Mouse (Mus musculus): ENCODE results near the gene Prkacb. TPM values are rescaled to one million over a fixed set of nuclear protein-coding genes. Genes with fewer than 3 reads are reported as not detected.

The Prkacb gene
- polyA plus RNA-seq, 1 experiment = 41.7 TPM

DNA sequence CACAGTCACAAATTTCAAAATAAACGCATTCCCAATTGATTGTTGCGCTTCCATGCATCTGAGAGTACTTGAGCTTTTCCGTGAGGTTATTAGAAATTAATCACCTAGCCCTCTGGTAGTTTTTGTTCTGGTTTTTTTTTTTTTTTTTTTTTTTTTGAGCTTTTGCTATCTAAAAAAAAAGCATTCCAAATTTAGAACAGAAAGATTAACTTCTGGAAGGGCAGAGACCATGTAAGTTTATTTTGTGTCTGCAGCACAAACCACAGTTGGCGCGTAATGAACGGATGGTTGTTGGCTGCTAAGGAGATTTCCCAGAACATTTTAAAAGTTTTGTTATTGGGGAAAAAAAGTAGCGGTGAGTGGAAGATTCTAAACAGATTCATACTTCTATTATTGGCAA is 834 bp upstream of the Prkacb start:
- Histone ChIP-seq H3K4me3 (ENCODE audit: low read depth, low read length) (0 out of 2 replicates have a peak overlapping the region, but pooled peaks have one; percentile 93), H3K27ac (ENCODE audit: insufficient read depth, low read length) (no peak overlapping the region)

DNA sequence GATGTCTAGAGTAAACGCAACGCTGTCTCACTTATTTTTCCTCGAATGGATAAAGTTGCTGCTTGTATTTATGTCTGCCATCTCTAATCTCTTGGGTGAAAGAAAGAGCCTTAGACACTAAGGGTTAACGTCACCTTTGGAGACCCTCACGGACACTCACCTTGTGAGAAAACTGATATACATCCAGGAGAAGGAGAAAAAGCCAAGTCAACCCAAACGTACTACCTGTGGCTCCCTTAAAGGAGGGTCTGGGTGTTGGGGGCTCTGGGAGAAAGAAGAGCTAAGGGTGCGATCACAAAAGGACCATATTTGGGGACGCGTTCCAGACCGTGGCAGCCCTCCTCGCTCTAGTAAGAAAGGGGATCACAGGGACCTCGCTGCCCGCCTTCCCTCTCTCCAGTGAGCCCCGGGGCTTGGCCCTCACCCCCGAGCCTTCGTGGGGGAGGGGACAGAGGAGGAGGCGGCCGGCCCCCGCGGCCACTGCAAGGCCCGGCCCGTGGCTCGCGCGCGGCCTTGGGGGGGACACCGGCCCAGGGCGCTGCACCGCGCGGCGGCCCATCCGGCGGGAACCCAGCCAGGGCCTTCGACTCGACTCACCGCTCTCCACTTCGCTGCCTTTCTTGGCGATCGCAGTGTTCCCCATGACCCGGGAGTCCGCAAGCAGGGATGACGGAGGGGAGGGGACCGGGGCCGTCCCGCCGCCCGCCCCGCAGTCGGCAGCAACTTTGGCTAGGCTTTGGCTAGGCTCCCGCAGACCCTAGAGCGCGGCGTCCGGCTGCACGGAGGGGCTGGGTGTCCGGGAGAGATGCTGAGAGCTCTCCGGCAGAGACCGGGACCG is 530 bp downstream of the Prkacb start:
- Histone ChIP-seq H3K9me3 (replicated peaks; ENCODE audit: control insufficient read depth, insufficient read depth, low read length, poor library complexity, severe bottlenecking) (no peaks in the 10 kb centered on the region), H3K4me1 (ENCODE audit: control insufficient read depth, insufficient read depth, low read length) (no peaks in the 10 kb centered on the region), H3K27ac (ENCODE audit: insufficient read depth, low read length) (no peak overlapping the region), H3K9ac (ENCODE audit: low read depth, poor library complexity, severe bottlenecking) (peak overlapping the region; percentile 91), H3K27me3 (ENCODE audit: control insufficient read depth, insufficient read depth, low read length, poor library complexity, severe bottlenecking) (no peaks in the 10 kb centered on the region), H3K4me3 (ENCODE audit: low read depth, low read length) (peak overlapping the region; percentile 94), H3K36me3 (ENCODE audit: control insufficient read depth, insufficient read depth, low read length, poor library complexity, severe bottlenecking) (no peaks in the 10 kb centered on the region)
- no peak for TF ChIP-seq EP300 (IDR thresholded peaks at IDR 0.05; ENCODE audit: insufficient read depth, low read depth, low read length)
- no peak for TF ChIP-seq CTCF (IDR thresholded peaks at IDR 0.05; ENCODE audit: low read depth, low read length)
- TF ChIP-seq POLR2A (IDR thresholded peaks at IDR 0.05; ENCODE audit: insufficient read depth, low read length) = no peak

More for the DNA sequence above, 834 bp upstream of the Prkacb start:
- Histone ChIP-seq H3K36me3 (ENCODE audit: control insufficient read depth, insufficient read depth, low read length, poor library complexity, severe bottlenecking) (no peaks in the 10 kb centered on the region), H3K27me3 (ENCODE audit: control insufficient read depth, insufficient read depth, low read length, poor library complexity, severe bottlenecking) (no peaks in the 10 kb centered on the region), H3K4me1 (ENCODE audit: control insufficient read depth, insufficient read depth, low read length) (no peaks in the 10 kb centered on the region), H3K9ac (ENCODE audit: low read depth, poor library complexity, severe bottlenecking) (0 out of 2 replicates have a peak overlapping the region, but pooled peaks have one; percentile 91), H3K9me3 (replicated peaks; ENCODE audit: control insufficient read depth, insufficient read depth, low read length, poor library complexity, severe bottlenecking) (no peaks in the 10 kb centered on the region)
- TF ChIP-seq POLR2A (IDR thresholded peaks at IDR 0.05; ENCODE audit: insufficient read depth, low read length) (no peak), EP300 (IDR thresholded peaks at IDR 0.05; ENCODE audit: insufficient read depth, low read depth, low read length) (no peak), CTCF (IDR thresholded peaks at IDR 0.05; ENCODE audit: low read depth, low read length) (no peak)

DNA sequence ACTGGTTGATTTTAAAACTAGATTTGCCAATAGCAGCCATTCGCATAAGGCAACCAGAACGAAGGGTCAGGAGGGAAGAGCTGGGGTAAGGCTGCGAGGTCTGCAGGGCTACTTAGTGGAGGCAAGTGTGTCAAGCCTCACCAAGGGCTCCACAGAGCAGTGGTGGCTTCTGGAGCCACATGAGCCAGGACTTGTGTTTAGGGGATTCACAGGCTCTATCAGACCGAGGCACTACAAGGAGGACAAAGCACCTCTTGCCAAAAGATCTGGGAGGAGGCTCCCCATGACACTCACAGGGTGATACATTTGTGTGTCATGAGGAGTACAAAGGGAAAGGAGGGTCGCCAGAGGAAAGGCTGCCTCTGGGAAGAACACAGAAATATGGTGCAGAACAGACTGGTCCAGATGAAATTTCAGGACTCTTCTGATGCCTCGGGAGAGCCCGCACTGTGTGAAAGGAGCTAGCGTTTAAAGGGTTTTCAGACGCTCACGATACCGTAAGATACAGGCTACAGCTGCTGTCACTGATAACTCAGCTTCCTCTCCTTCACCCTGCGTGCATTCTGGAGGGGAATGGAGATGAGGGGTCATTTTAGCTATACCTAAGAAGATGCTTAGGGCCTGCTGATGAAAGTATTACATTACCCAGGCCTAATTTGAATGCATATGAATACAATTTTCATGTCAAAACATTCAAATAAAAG is 19.1 kb downstream of the Prkacb start:
- TF ChIP-seq POLR2A (IDR thresholded peaks at IDR 0.05; ENCODE audit: insufficient read depth, low read length) (no peak), EP300 (IDR thresholded peaks at IDR 0.05; ENCODE audit: insufficient read depth, low read depth, low read length) (no peak), CTCF (IDR thresholded peaks at IDR 0.05; ENCODE audit: low read depth, low read length) (no peak)
- H3K4me3 ChIP-seq (ENCODE audit: low read depth, low read length) = no peak overlapping the region
- H3K9me3 ChIP-seq (replicated peaks; ENCODE audit: control insufficient read depth, insufficient read depth, low read length, poor library complexity, severe bottlenecking) = no peaks in the 10 kb centered on the region

DNA sequence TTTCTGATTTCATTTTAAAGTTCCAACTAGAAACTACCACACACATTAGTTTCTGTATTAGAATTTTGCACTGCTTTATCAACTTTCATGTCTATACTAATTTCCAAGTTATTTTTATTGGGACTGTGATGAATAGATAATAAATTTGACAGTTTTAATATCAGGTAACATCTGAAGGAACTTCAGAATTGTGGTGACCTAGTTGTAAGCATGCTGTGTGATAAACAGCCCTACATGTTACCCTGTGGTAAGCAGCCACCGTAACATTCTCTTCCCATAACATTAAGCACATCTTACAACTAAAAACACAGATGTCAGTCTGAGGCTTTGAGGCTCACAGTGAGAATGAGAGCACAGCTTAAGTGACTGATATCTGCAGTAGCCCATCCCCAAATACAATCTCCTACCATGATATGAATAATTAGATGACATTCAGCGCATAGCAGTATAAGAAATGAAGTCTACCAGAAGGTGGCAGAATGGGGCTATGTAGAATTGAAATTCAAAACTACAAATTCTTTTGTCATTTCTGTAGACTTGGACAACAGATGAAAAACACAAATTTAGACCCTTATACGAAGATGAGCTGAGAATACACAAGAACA is 20.5 kb downstream of the Prkacb start:
- TF ChIP-seq CTCF (IDR thresholded peaks at IDR 0.05; ENCODE audit: low read depth, low read length) (no peak), EP300 (IDR thresholded peaks at IDR 0.05; ENCODE audit: insufficient read depth, low read depth, low read length) (no peak), POLR2A (IDR thresholded peaks at IDR 0.05; ENCODE audit: insufficient read depth, low read length) (no peak)
- H3K4me1 ChIP-seq (ENCODE audit: control insufficient read depth, insufficient read depth, low read length) = no peaks in the 10 kb centered on the region
- H3K9me3 ChIP-seq (replicated peaks; ENCODE audit: control insufficient read depth, insufficient read depth, low read length, poor library complexity, severe bottlenecking) = no peaks in the 10 kb centered on the region
- no peak overlapping the region for H3K9ac ChIP-seq (ENCODE audit: low read depth, poor library complexity, severe bottlenecking)
- H3K27me3 ChIP-seq (ENCODE audit: control insufficient read depth, insufficient read depth, low read length, poor library complexity, severe bottlenecking) = no peaks in the 10 kb centered on the region
- H3K36me3 ChIP-seq (ENCODE audit: control insufficient read depth, insufficient read depth, low read length, poor library complexity, severe bottlenecking) = no peaks in the 10 kb centered on the region
- H3K4me3 ChIP-seq (ENCODE audit: low read depth, low read length) = no peak overlapping the region
- no peak overlapping the region for H3K27ac ChIP-seq (ENCODE audit: insufficient read depth, low read length)

More for the DNA sequence above, 19.1 kb downstream of the Prkacb start:
- H3K36me3 ChIP-seq (ENCODE audit: control insufficient read depth, insufficient read depth, low read length, poor library complexity, severe bottlenecking) = no peaks in the 10 kb centered on the region
- H3K27ac ChIP-seq (ENCODE audit: insufficient read depth, low read length) = no peak overlapping the region
- H3K27me3 ChIP-seq (ENCODE audit: control insufficient read depth, insufficient read depth, low read length, poor library complexity, severe bottlenecking) = no peaks in the 10 kb centered on the region
- H3K4me1 ChIP-seq (ENCODE audit: control insufficient read depth, insufficient read depth, low read length) = no peaks in the 10 kb centered on the region
- no peak overlapping the region for H3K9ac ChIP-seq (ENCODE audit: low read depth, poor library complexity, severe bottlenecking)

DNA sequence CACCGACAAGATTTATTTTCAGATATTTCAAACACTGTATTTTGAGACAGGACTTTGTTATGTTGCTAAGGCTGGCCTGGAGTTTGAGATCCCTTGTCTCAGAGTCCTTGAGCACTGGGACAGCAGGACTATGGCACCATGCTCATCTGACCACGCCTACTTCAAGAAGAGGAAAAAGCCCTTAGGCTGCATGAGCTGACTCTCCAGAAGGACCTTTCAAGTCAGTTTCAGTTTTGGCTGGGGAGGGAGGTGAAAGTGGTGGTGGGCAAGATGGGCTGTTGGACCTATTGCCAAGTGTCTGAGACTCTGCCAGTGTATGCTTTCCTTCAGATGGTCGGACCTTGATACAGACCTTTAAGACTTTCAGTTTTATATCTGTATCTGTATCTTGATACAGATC is 28.6 kb downstream of the Prkacb start:
- Histone ChIP-seq H3K4me1 (ENCODE audit: control insufficient read depth, insufficient read depth, low read length) (no peaks in the 10 kb centered on the region), H3K27ac (ENCODE audit: insufficient read depth, low read length) (no peak overlapping the region), H3K4me3 (ENCODE audit: low read depth, low read length) (no peak overlapping the region), H3K9me3 (replicated peaks; ENCODE audit: control insufficient read depth, insufficient read depth, low read length, poor library complexity, severe bottlenecking) (no peaks in the 10 kb centered on the region), H3K9ac (ENCODE audit: low read depth, poor library complexity, severe bottlenecking) (no peak overlapping the region), H3K36me3 (ENCODE audit: control insufficient read depth, insufficient read depth, low read length, poor library complexity, severe bottlenecking) (no peaks in the 10 kb centered on the region), H3K27me3 (ENCODE audit: control insufficient read depth, insufficient read depth, low read length, poor library complexity, severe bottlenecking) (no peaks in the 10 kb centered on the region)
- TF ChIP-seq CTCF (IDR thresholded peaks at IDR 0.05; ENCODE audit: low read depth, low read length) (no peak), POLR2A (IDR thresholded peaks at IDR 0.05; ENCODE audit: insufficient read depth, low read length) (no peak), EP300 (IDR thresholded peaks at IDR 0.05; ENCODE audit: insufficient read depth, low read depth, low read length) (no peak)
